Mouse (Mus musculus) left cerebral cortex, adult 8-10 months (tissue): Measurements from ENCODE around the gene Sertad2. TPM values are rescaled to one million over a fixed set of nuclear protein-coding genes. Genes with fewer than 3 reads are reported as not detected.
A peak's percentile ranks its signal among the peaks of the same experiment; 100 is the strongest.

Source experiments
- DNase-seq, 2 experiments: peaks; one replicate each; pipeline ENCODE4 v3.0.0; 2022; ENCODE audit warnings: low spot score in 2 of 2
- total RNA-seq, 4 experiments: library from RNA; stranded (reverse); gene quantifications; 2 replicates each; pipeline ENCODE4 v1.2.4; 2022

The Sertad2 gene
- total RNA-seq, 4 experiments from 2014 or later = 25.2 to 28.3 (median 27.6) TPM

GRCm38 (mm10) chr11:20644166-20644565, 101.1 kb downstream of the Sertad2 start:
- DNase-seq = no peak

- DNase-seq = no peak
Measured at GRCm38 (mm10) chr11:20644872-20645271, 101.8 kb downstream of the Sertad2 start.

GRCm38 (mm10) chr11:20645521-20645920, 102.5 kb downstream of the Sertad2 start:
- DNase-seq = no peak

- no peak for DNase-seq
Measured at GRCm38 (mm10) chr11:20646142-20646541, 103.1 kb downstream of the Sertad2 start.

GRCm38 (mm10) chr11:20646986-20647726, 104.1 kb downstream of the Sertad2 start:
- no peak for DNase-seq

- no peak for DNase-seq
Measured at GRCm38 (mm10) chr11:20647902-20648625, 105.0 kb downstream of the Sertad2 start.

GRCm38 (mm10) chr11:20649477-20649876, 106.4 kb downstream of the Sertad2 start:
- no peak for DNase-seq

- no peak for DNase-seq
Measured at GRCm38 (mm10) chr11:20650006-20650639, 107.1 kb downstream of the Sertad2 start.

GRCm38 (mm10) chr11:20651166-20651565, 108.1 kb downstream of the Sertad2 start:
- DNase-seq = no peak

GRCm38 (mm10) chr11:20655795-20656710, 113.0 kb downstream of the Sertad2 start:
- DNase-seq = peak; percentile 40 to 73

- no peak for DNase-seq
Measured at GRCm38 (mm10) chr11:20656711-20657057, 113.6 kb downstream of the Sertad2 start.

GRCm38 (mm10) chr11:20659094-20659493, 116.0 kb downstream of the Sertad2 start:
- DNase-seq = no peak

GRCm38 (mm10) chr11:20660111-20661097, 117.4 kb downstream of the Sertad2 start:
- no peak for DNase-seq

GRCm38 (mm10) chr11:20661652-20662051, 118.6 kb downstream of the Sertad2 start:
- no peak for DNase-seq

- no peak for DNase-seq
Measured at GRCm38 (mm10) chr11:20662811-20663210, 119.8 kb downstream of the Sertad2 start.

GRCm38 (mm10) chr11:20663580-20664198, 120.6 kb downstream of the Sertad2 start:
- DNase-seq = no peak

- no peak for DNase-seq
Measured at GRCm38 (mm10) chr11:20664878-20665277, 121.8 kb downstream of the Sertad2 start.

- DNase-seq = no peak
Measured at GRCm38 (mm10) chr11:20671789-20672392, 128.8 kb downstream of the Sertad2 start.

GRCm38 (mm10) chr11:20672513-20672912, 129.5 kb downstream of the Sertad2 start:
- DNase-seq = no peak
